Mouse (Mus musculus) adrenal gland, adult 2 months (tissue): ENCODE measurements at regions not wholly inside any gene's neighbourhood (a gene's known extent, or its start where the extent isn't known, plus 50 kb on each side); places are given as distances from the start of the nearest gene placed in this dataset.

Source experiments
- DNase-seq: peaks from one replicate; pipeline ENCODE4 v3.0.0; 2021

GRCm38 (mm10) chr17:79498321-79498720, 113.3 kb upstream of the Rmdn2 start:
- no peak for DNase-seq

- DNase-seq: no peak
These were observed 110.6 kb upstream of the Rmdn2 start for GRCm38 (mm10) chr17:79501031-79501474.

GRCm38 (mm10) chr17:79501926-79502325, 109.7 kb upstream of the Rmdn2 start:
- DNase-seq: no peak

- no peak for DNase-seq
These were observed 108.6 kb upstream of the Rmdn2 start for GRCm38 (mm10) chr17:79503037-79503436.

- no peak for DNase-seq
These were observed 107.5 kb upstream of the Rmdn2 start for GRCm38 (mm10) chr17:79504209-79504608.

GRCm38 (mm10) chr17:79505565-79505964, 106.1 kb upstream of the Rmdn2 start:
- DNase-seq: peak; percentile 5

GRCm38 (mm10) chr17:79509281-79509680, 102.4 kb upstream of the Rmdn2 start:
- DNase-seq: no peak

GRCm38 (mm10) chr17:79509957-79510710, 101.5 kb upstream of the Rmdn2 start:
- DNase-seq: no peak

GRCm38 (mm10) chr17:79511218-79511617, 100.4 kb upstream of the Rmdn2 start:
- no peak for DNase-seq

GRCm38 (mm10) chr17:79514076-79514475, 97.6 kb upstream of the Rmdn2 start:
- no peak for DNase-seq

- DNase-seq: peak; percentile 5
These were observed 93.5 kb upstream of the Rmdn2 start for GRCm38 (mm10) chr17:79518185-79518584.

GRCm38 (mm10) chr17:79518696-79519095, 93.0 kb upstream of the Rmdn2 start:
- DNase-seq: no peak

- DNase-seq: no peak
These were observed 92.3 kb upstream of the Rmdn2 start for GRCm38 (mm10) chr17:79519356-79519755.

- DNase-seq: no peak
These were observed 91.4 kb upstream of the Rmdn2 start for GRCm38 (mm10) chr17:79520283-79520682.

GRCm38 (mm10) chr17:79521691-79522090, 90.0 kb upstream of the Rmdn2 start:
- DNase-seq: no peak

GRCm38 (mm10) chr17:79523230-79523629, 88.4 kb upstream of the Rmdn2 start:
- DNase-seq: no peak

GRCm38 (mm10) chr17:79527391-79527790, 84.3 kb upstream of the Rmdn2 start:
- no peak for DNase-seq

- DNase-seq: no peak
These were observed 75.1 kb upstream of the Rmdn2 start for GRCm38 (mm10) chr17:79536549-79536948.

GRCm38 (mm10) chr17:79538789-79539188, 72.9 kb upstream of the Rmdn2 start:
- no peak for DNase-seq

GRCm38 (mm10) chr17:79540038-79540437, 71.6 kb upstream of the Rmdn2 start:
- no peak for DNase-seq

- no peak for DNase-seq
These were observed 71.2 kb upstream of the Rmdn2 start for GRCm38 (mm10) chr17:79540511-79540910.

- DNase-seq: peak; percentile 57
These were observed 67.6 kb upstream of the Rmdn2 start for GRCm38 (mm10) chr17:79543907-79544522.

GRCm38 (mm10) chr17:79545878-79546277, 65.8 kb upstream of the Rmdn2 start:
- no peak for DNase-seq

GRCm38 (mm10) chr17:79547075-79547474, 64.6 kb upstream of the Rmdn2 start:
- DNase-seq: peak; percentile 17
